Mouse (Mus musculus): ENCODE data around the gene Itsn1.

DNA sequence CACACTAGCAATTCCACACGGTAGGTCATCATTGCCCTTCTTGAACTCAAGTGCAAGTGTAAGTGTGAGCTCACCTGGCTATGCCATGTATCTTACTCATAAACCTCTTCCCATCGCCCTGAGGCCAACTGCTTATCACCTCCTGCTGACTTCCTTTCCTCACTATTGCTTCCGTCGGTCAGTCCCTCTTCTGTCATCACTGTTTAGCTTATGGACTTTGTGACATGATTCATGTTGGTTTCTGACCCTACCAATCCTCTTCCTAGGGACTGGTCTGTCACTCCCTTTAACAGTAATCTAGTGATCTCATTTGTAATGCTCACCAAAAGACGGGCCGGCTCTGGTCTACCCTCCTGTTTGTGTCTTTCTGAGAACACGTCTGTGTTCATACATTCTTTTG lies 18.8 kb upstream of the Itsn1 start:
- TF ChIP-seq MYOD1 (IDR thresholded peaks at IDR 0.05; ENCODE audit: control insufficient read depth, insufficient read length, low read depth) (no peak), MAX (IDR thresholded peaks at IDR 0.05) (no peak), CTCF (IDR thresholded peaks at IDR 0.05; ENCODE audit: control insufficient read depth, insufficient read depth, insufficient read length) (no peak), USF1 (IDR thresholded peaks at IDR 0.05; ENCODE audit: low read depth) (no peak), CEBPB (IDR thresholded peaks at IDR 0.05; ENCODE audit: low read depth) (no peak), MYOG (IDR thresholded peaks at IDR 0.05; ENCODE audit: control insufficient read depth, extremely low read depth, insufficient read length) (no peak)
